Mouse (Mus musculus): ENCODE data around the gene Scn7a. TPM values are rescaled to one million over a fixed set of nuclear protein-coding genes. Genes with fewer than 3 reads are reported as not detected.

Scn7a gene
- total RNA-seq, 2 experiments from 2014 or later = 6.0 to 13.5 TPM

Other genes starting within 250 kb of the Scn7a start
- gene Scn9a, start 150.0 kb downstream of the Scn7a start, total RNA-seq (2021) = 1 to 10 TPM in 1 of 2 experiments, under 1 TPM in 1; 0.60 to 1.2 TPM